Comparison of ENCODE assay signal across 9 mouse cellular contexts in genomic region chr17:27678924-27679813, GRCm38 (mm10). TPM values are rescaled to one million over a fixed set of nuclear protein-coding genes. Genes with fewer than 3 reads are reported as not detected.
DNase-seq lines count a peak whose midpoint lies in the region; ATAC-seq and TF ChIP-seq lines count a peak whose summit lies in the region.
"Had no signal": no experiment of that assay in that cellular context is flagged by ENCODE, and none has a peak within 500 bp of the region (broad histone marks: within the 10 kb centered on the region; RNA-seq: fewer than 3 reads in every experiment).

No protein-coding gene starts in this region.

- H3K36me3 ChIP-seq in limb, embryonic 12.5 days = no peaks in the 10 kb centered on the region
- no peaks in the 10 kb centered on the region for H3K36me3 ChIP-seq in limb, embryonic 10.5 days
- H3K36me3 ChIP-seq in embryonic facial prominence, embryonic 10.5 days (replicated peaks) = no peaks in the 10 kb centered on the region
- H3K36me3 ChIP-seq in hindbrain, embryonic 11.5 days (ENCODE audit: control insufficient read depth, insufficient read depth, low read length) = no peaks in the 10 kb centered on the region
- H3K36me3 ChIP-seq in midbrain, postnatal 0 days (ENCODE audit: insufficient read depth, low read length) = no peaks in the 10 kb centered on the region
- H3K36me3 ChIP-seq: liver, embryonic 13.5 days had no signal

- H3K4me3 ChIP-seq in limb, embryonic 12.5 days (replicated peaks) = no peak overlapping the region
- no peak overlapping the region for H3K4me3 ChIP-seq in limb, embryonic 10.5 days
- no peak overlapping the region for H3K4me3 ChIP-seq in embryonic facial prominence, embryonic 10.5 days
- no peak overlapping the region for H3K4me3 ChIP-seq in hindbrain, embryonic 11.5 days (ENCODE audit: low read depth, low read length)
- no peak overlapping the region for H3K4me3 ChIP-seq in midbrain, postnatal 0 days (ENCODE audit: low read depth, low read length)
- H3K4me3 ChIP-seq: liver, embryonic 13.5 days had no signal

- no peak overlapping the region for H3K4me2 ChIP-seq in limb, embryonic 12.5 days
- H3K4me2 ChIP-seq in hindbrain, embryonic 11.5 days (replicated peaks; ENCODE audit: low read depth, low read length) = no peak overlapping the region
- H3K4me2 ChIP-seq in midbrain, postnatal 0 days (ENCODE audit: low read depth, low read length, poor library complexity, severe bottlenecking) = no peak overlapping the region
- H3K4me2 ChIP-seq: liver, embryonic 13.5 days had no signal

- H3K4me1 ChIP-seq in limb, embryonic 12.5 days (replicated peaks) = no peaks in the 10 kb centered on the region
- H3K4me1 ChIP-seq in limb, embryonic 10.5 days = peaks cover 16% of the 10 kb centered on the region
- peaks cover 22% of the 10 kb centered on the region for H3K4me1 ChIP-seq in embryonic facial prominence, embryonic 10.5 days
- H3K4me1 ChIP-seq in hindbrain, embryonic 11.5 days (replicated peaks; ENCODE audit: control insufficient read depth, insufficient read depth, low read length) = no peaks in the 10 kb centered on the region
- H3K4me1 ChIP-seq in midbrain, postnatal 0 days (ENCODE audit: insufficient read depth, low read length) = no peaks in the 10 kb centered on the region

- H3K9me3 ChIP-seq in limb, embryonic 12.5 days = no peaks in the 10 kb centered on the region
- no peaks in the 10 kb centered on the region for H3K9me3 ChIP-seq in limb, embryonic 10.5 days (replicated peaks)
- H3K9me3 ChIP-seq in embryonic facial prominence, embryonic 10.5 days = no peaks in the 10 kb centered on the region
- no peaks in the 10 kb centered on the region for H3K9me3 ChIP-seq in hindbrain, embryonic 11.5 days (ENCODE audit: control insufficient read depth, low read length)
- H3K9me3 ChIP-seq in midbrain, postnatal 0 days (ENCODE audit: low read length) = no peaks in the 10 kb centered on the region
- H3K9me3 ChIP-seq: liver, embryonic 13.5 days had no signal

- H3K27me3 ChIP-seq in limb, embryonic 12.5 days = peaks cover 5% of the 10 kb centered on the region
- H3K27me3 ChIP-seq in limb, embryonic 10.5 days (ENCODE audit: low read depth, poor library complexity, severe bottlenecking) = peaks cover 14% of the 10 kb centered on the region
- H3K27me3 ChIP-seq in embryonic facial prominence, embryonic 10.5 days (replicated peaks; ENCODE audit: low read depth, poor library complexity, severe bottlenecking) = peaks cover 15% of the 10 kb centered on the region
- H3K27me3 ChIP-seq in hindbrain, embryonic 11.5 days (ENCODE audit: control insufficient read depth, insufficient read depth, low read length) = no peaks in the 10 kb centered on the region
- no peaks in the 10 kb centered on the region for H3K27me3 ChIP-seq in midbrain, postnatal 0 days (ENCODE audit: insufficient read depth, low read length)

- DNase-seq in limb, embryonic 10.5 days (ENCODE audit: low spot score) = no peak
- no peak for DNase-seq in embryonic facial prominence, embryonic 10.5 days (ENCODE audit: low spot score)
- no peak for DNase-seq in hindbrain, embryonic 11.5 days (ENCODE audit: low spot score)
- peak; percentile 71 for DNase-seq in midbrain, postnatal 0 days (ENCODE audit: low spot score)
- no peak for DNase-seq in thymus, postnatal 14 days
- DNase-seq: liver, embryonic 13.5 days had no signal

- TF ChIP-seq CTCF in midbrain, postnatal 0 days (IDR thresholded peaks at IDR 0.05) = no peak

- no peak overlapping the region for H3K9ac ChIP-seq in limb, embryonic 12.5 days (replicated peaks)
- H3K9ac ChIP-seq in hindbrain, embryonic 11.5 days (ENCODE audit: low read depth, low read length) = 0 out of 2 replicates have a peak overlapping the region, but pooled peaks have one; percentile 12
- 0 out of 2 replicates have a peak overlapping the region, but pooled peaks have one; percentile 36 for H3K9ac ChIP-seq in midbrain, postnatal 0 days (replicated peaks; ENCODE audit: low read length, poor library complexity, severe bottlenecking)
- H3K9ac ChIP-seq: liver, embryonic 13.5 days had no signal

- ATAC-seq in limb, embryonic 12.5 days (ENCODE audit: insufficient number of reproducible peaks, insufficient read depth, low FRiP score, low TSS enrichment, low read depth) = peak; percentile 74; the same call in 1 of the 2 replicates
- peak; percentile 71 for ATAC-seq in hindbrain, embryonic 11.5 days (ENCODE audit: low FRiP score)
- peak; percentile 64; the same call in 1 of the 2 replicates for ATAC-seq in midbrain, postnatal 0 days (ENCODE audit: low FRiP score)
- ATAC-seq in monocyte, adult 5-6 weeks (replicated peaks; ENCODE audit: insufficient number of reproducible peaks, low FRiP score, low TSS enrichment, poor library complexity, severe bottlenecking) = no peak

- WGBS in limb, embryonic 12.5 days = 51% methylated on average over 11 of the region's 11 CpGs
- 38% methylated on average over 11 of the region's 11 CpGs for WGBS in limb, embryonic 10.5 days
- WGBS in embryonic facial prominence, embryonic 10.5 days = 48% methylated on average over 11 of the region's 11 CpGs
- WGBS in hindbrain, embryonic 11.5 days = 41% methylated on average over 11 of the region's 11 CpGs
- whole genome bisulfite sequencing in midbrain, postnatal 0 days = 33% methylated on average over 11 of the region's 11 CpGs

- no peak overlapping the region for H3K27ac ChIP-seq in limb, embryonic 12.5 days
- H3K27ac ChIP-seq in limb, embryonic 10.5 days = no peak overlapping the region
- H3K27ac ChIP-seq in embryonic facial prominence, embryonic 10.5 days (replicated peaks) = 0 out of 2 replicates have a peak overlapping the region, but pooled peaks have one; percentile 2
- H3K27ac ChIP-seq in hindbrain, embryonic 11.5 days (ENCODE audit: low read depth, low read length) = peak overlapping the region; percentile 60
- peak overlapping the region; percentile 57 for H3K27ac ChIP-seq in midbrain, postnatal 0 days (ENCODE audit: low read depth, low read length)
- H3K27ac ChIP-seq: liver, embryonic 13.5 days had no signal

RNA-seq across cellular contexts. Expression of gene Pacsin1, which starts 23.9 kb away (rescaled TPM):
- 4.3 and 5.0 TPM in 2 replicates for polyA plus RNA-seq in limb, embryonic 12.5 days (2016; fragmentation: Nextera tagmentation; extraction: Ambion mirVana)
- 5.8 and 6.0 TPM in 2 replicates for polyA plus RNA-seq in limb, embryonic 10.5 days (2016; fragmentation: Nextera tagmentation; extraction: Ambion mirVana)
- polyA plus RNA-seq in embryonic facial prominence, embryonic 10.5 days (2016; fragmentation: Nextera tagmentation; extraction: Ambion mirVana) = 5.2 and 6.9 TPM in 2 replicates
- polyA plus RNA-seq in hindbrain, embryonic 11.5 days (2014; fragmentation: Nextera tagmentation; extraction: Ambion mirVana) = 3.5 and 3.7 TPM in 2 replicates
- total RNA-seq in midbrain, postnatal 0 days (2014; rRNA removed) = 47.0 and 50.3 TPM in 2 replicates
- polyA plus RNA-seq in midbrain, postnatal 0 days (2015; fragmentation: Nextera tagmentation; extraction: Ambion mirVana) = 85.2 and 87.6 TPM in 2 replicates
- total RNA-seq in monocyte, adult 5-6 weeks (2017) = 1.8 TPM in 1 of 3 replicates, not detected in the others

RNA-seq across cellular contexts. Expression of gene Rps10, which starts 42.7 kb away (rescaled TPM):
- polyA plus RNA-seq in limb, embryonic 12.5 days (2016; fragmentation: Nextera tagmentation; extraction: Ambion mirVana) = 963 and 987 TPM in 2 replicates
- 875 and 1,046 TPM in 2 replicates for polyA plus RNA-seq in limb, embryonic 10.5 days (2016; fragmentation: Nextera tagmentation; extraction: Ambion mirVana)
- 906 and 913 TPM in 2 replicates for polyA plus RNA-seq in embryonic facial prominence, embryonic 10.5 days (2016; fragmentation: Nextera tagmentation; extraction: Ambion mirVana)
- polyA plus RNA-seq in hindbrain, embryonic 11.5 days (2014; fragmentation: Nextera tagmentation; extraction: Ambion mirVana) = 817 and 827 TPM in 2 replicates
- total RNA-seq in midbrain, postnatal 0 days (2014; rRNA removed) = 1,349 and 1,717 TPM in 2 replicates
- 447 and 461 TPM in 2 replicates for polyA plus RNA-seq in midbrain, postnatal 0 days (2015; fragmentation: Nextera tagmentation; extraction: Ambion mirVana)
- total RNA-seq in monocyte, adult 5-6 weeks (2017) = 1,083 to 1,310 TPM (median 1,165 TPM) in 3 replicates

RNA-seq across cellular contexts. Expression of gene RPS10-NUDT3, which starts 44.1 kb away (rescaled TPM):
- not detected in 2 replicates for polyA plus RNA-seq in limb, embryonic 12.5 days (2016; fragmentation: Nextera tagmentation; extraction: Ambion mirVana)
- polyA plus RNA-seq in limb, embryonic 10.5 days (2016; fragmentation: Nextera tagmentation; extraction: Ambion mirVana) = not detected in 2 replicates
- not detected in 2 replicates for polyA plus RNA-seq in embryonic facial prominence, embryonic 10.5 days (2016; fragmentation: Nextera tagmentation; extraction: Ambion mirVana)
- polyA plus RNA-seq in hindbrain, embryonic 11.5 days (2014; fragmentation: Nextera tagmentation; extraction: Ambion mirVana) = not detected in 2 replicates
- not detected in 2 replicates for total RNA-seq in midbrain, postnatal 0 days (2014; rRNA removed)
- not detected in 2 replicates for polyA plus RNA-seq in midbrain, postnatal 0 days (2015; fragmentation: Nextera tagmentation; extraction: Ambion mirVana)
- not detected in 3 replicates for total RNA-seq in monocyte, adult 5-6 weeks (2017)
- polyA plus RNA-seq: heart, postnatal 0 days; liver, embryonic 13.5 days had no signal

RNA-seq across cellular contexts. Expression of gene Spdef, which starts 49.6 kb away (rescaled TPM):
- polyA plus RNA-seq in limb, embryonic 12.5 days (2016; fragmentation: Nextera tagmentation; extraction: Ambion mirVana) = 0.21 and 0.36 TPM in 2 replicates
- polyA plus RNA-seq in limb, embryonic 10.5 days (2016; fragmentation: Nextera tagmentation; extraction: Ambion mirVana) = 0.26 TPM in 1 of 2 replicates, not detected in the other
- 0.15 and 0.43 TPM in 2 replicates for polyA plus RNA-seq in embryonic facial prominence, embryonic 10.5 days (2016; fragmentation: Nextera tagmentation; extraction: Ambion mirVana)
- 0.17 TPM in 1 of 2 replicates, not detected in the other for polyA plus RNA-seq in hindbrain, embryonic 11.5 days (2014; fragmentation: Nextera tagmentation; extraction: Ambion mirVana)
- 3.7 and 4.0 TPM in 2 replicates for total RNA-seq in midbrain, postnatal 0 days (2014; rRNA removed)
- 3.9 and 4.7 TPM in 2 replicates for polyA plus RNA-seq in midbrain, postnatal 0 days (2015; fragmentation: Nextera tagmentation; extraction: Ambion mirVana)
- total RNA-seq in monocyte, adult 5-6 weeks (2017) = not detected in 3 replicates
- polyA plus RNA-seq: liver, embryonic 13.5 days had no signal

RNA-seq across cellular contexts. Expression of gene Nudt3, which starts 55.9 kb away (rescaled TPM):
- polyA plus RNA-seq in limb, embryonic 12.5 days (2016; fragmentation: Nextera tagmentation; extraction: Ambion mirVana) = 120 and 126 TPM in 2 replicates
- polyA plus RNA-seq in limb, embryonic 10.5 days (2016; fragmentation: Nextera tagmentation; extraction: Ambion mirVana) = 88.2 and 96.2 TPM in 2 replicates
- polyA plus RNA-seq in embryonic facial prominence, embryonic 10.5 days (2016; fragmentation: Nextera tagmentation; extraction: Ambion mirVana) = 85.5 and 87.8 TPM in 2 replicates
- 53.3 and 61.2 TPM in 2 replicates for polyA plus RNA-seq in hindbrain, embryonic 11.5 days (2014; fragmentation: Nextera tagmentation; extraction: Ambion mirVana)
- total RNA-seq in midbrain, postnatal 0 days (2014; rRNA removed) = 280 and 286 TPM in 2 replicates
- 203 and 211 TPM in 2 replicates for polyA plus RNA-seq in midbrain, postnatal 0 days (2015; fragmentation: Nextera tagmentation; extraction: Ambion mirVana)
- total RNA-seq in monocyte, adult 5-6 weeks (2017) = 74.6 to 166 TPM (median 113 TPM) in 3 replicates

Comparison
In these comparisons a context has a peak if more than half of its experiments do, and no peak if none do; other contexts are left out.
1. H3K27ac ChIP-seq: peak in embryonic facial prominence, embryonic 10.5 days (single experiment), hindbrain, embryonic 11.5 days (single experiment) and midbrain, postnatal 0 days (single experiment); none in limb, embryonic 12.5 days (single experiment) and limb, embryonic 10.5 days (single experiment).
2. RNA of gene Pacsin1, which starts 23.9 kb away (polyA plus RNA-seq): 85.2 to 87.6 TPM in midbrain, postnatal 0 days; 5.2 to 6.9 TPM in embryonic facial prominence, embryonic 10.5 days, 5.8 to 6.0 TPM in limb, embryonic 10.5 days, 4.3 to 5.0 TPM in limb, embryonic 12.5 days and 3.5 to 3.7 TPM in hindbrain, embryonic 11.5 days; every median in the first group is over 10 times any median in the second.